Mouse (Mus musculus) forebrain, embryonic 11.5 days (tissue): ENCODE measurements around the gene Mob3a. TPM values are rescaled to one million over a fixed set of nuclear protein-coding genes. Genes with fewer than 3 reads are reported as not detected.

ENCODE experiments used
- ATAC-seq: fragments of 200-750 bp; cut with Nextera tagmentation; replicated peaks from 2 replicates; pipeline ENCODE4 v1.8.0; 2017; ENCODE audit warnings: moderate TSS enrichment; ENCODE audit not compliant: low FRiP score
- DNase-seq: peaks from one replicate; pipeline ENCODE4 v3.0.0-alpha.2; 2017; ENCODE audit warnings: low spot score
- H3K27ac ChIP-seq: fragments of 300-500 bp; sonication (generic); 2 replicates; pipeline ENCODE4 v1.5.1; 2014; ENCODE audit warnings: low read depth, low read length
- H3K27me3 ChIP-seq: fragments of 300-500 bp; sonication (generic); 2 replicates; pipeline ENCODE4 v1.6.1; 2014; ENCODE audit warnings: mild to moderate bottlenecking, low read length, mixed read lengths; ENCODE audit not compliant: control insufficient read depth, insufficient read depth
- H3K36me3 ChIP-seq: fragments of 300-500 bp; sonication (generic); 2 replicates; pipeline ENCODE4 v1.6.1; 2014; ENCODE audit warnings: mild to moderate bottlenecking, low read length, moderate library complexity, mixed read lengths; ENCODE audit not compliant: control insufficient read depth, insufficient read depth
- H3K4me1 ChIP-seq: fragments of 300-500 bp; sonication (generic); replicated peaks from 2 replicates; pipeline ENCODE4 v1.6.1; 2014; ENCODE audit warnings: low read length, mixed read lengths; ENCODE audit not compliant: control insufficient read depth, insufficient read depth
- H3K4me2 ChIP-seq: fragments of 300-500 bp; sonication (generic); 2 replicates; pipeline ENCODE4 v1.6.1; 2014; ENCODE audit warnings: low read depth, mild to moderate bottlenecking, low read length, moderate library complexity, mixed read lengths; ENCODE audit not compliant: severe bottlenecking
- H3K4me3 ChIP-seq: fragments of 300-500 bp; sonication (generic); 2 replicates; pipeline ENCODE4 v1.5.1; 2014; ENCODE audit warnings: low read depth, low read length
- H3K9ac ChIP-seq: fragments of 300-500 bp; sonication (generic); 2 replicates; pipeline ENCODE4 v1.6.1; 2014; ENCODE audit warnings: low read length
- H3K9me3 ChIP-seq: fragments of 300-500 bp; sonication (generic); 2 replicates; pipeline ENCODE4 v1.6.1; 2016; ENCODE audit warnings: low read length, mixed read lengths; ENCODE audit not compliant: control insufficient read depth
- WGBS: fragments of 180-500 bp; shearing (Covaris S2); extraction: QIAGEN DNeasy Blood & Tissue Kit; methylation state at CpG from one replicate; pipeline ENCODE4 v1.1.7; 2014; 5-methylcytosine and 5-hydroxymethylcytosine counted together
- polyA plus RNA-seq: library from polyadenylated mRNA; unstranded; fragments of >200 nt; fragmentation: Nextera tagmentation; extraction: Ambion mirVana; gene quantifications from 2 replicates; pipeline ENCODE4 v1.2.1, GENCODE M21; 2014

Gene Mob3a
- polyA plus RNA-seq, 1 experiment from 2014 or later, result 61.1 TPM

- Histone ChIP-seq H3K9me3 (no peaks in the 10 kb centered on the region), H3K27ac (no peak overlapping the region), H3K4me2 (no peak overlapping the region), H3K27me3 (no peaks in the 10 kb centered on the region), H3K4me3 (no peak overlapping the region), H3K9ac (no peak overlapping the region), H3K4me1 (peaks cover 16% of the 10 kb centered on the region), H3K36me3 (peaks cover 18% of the 10 kb centered on the region)
- ATAC-seq (no peak), DNase-seq (no peak)
- WGBS, result 95% methylated on average over 7 of the region's 7 CpGs
Measured at GRCm38 (mm10) chr10:80669737-80670485, 31.9 kb downstream of the Mob3a start.

DNA sequence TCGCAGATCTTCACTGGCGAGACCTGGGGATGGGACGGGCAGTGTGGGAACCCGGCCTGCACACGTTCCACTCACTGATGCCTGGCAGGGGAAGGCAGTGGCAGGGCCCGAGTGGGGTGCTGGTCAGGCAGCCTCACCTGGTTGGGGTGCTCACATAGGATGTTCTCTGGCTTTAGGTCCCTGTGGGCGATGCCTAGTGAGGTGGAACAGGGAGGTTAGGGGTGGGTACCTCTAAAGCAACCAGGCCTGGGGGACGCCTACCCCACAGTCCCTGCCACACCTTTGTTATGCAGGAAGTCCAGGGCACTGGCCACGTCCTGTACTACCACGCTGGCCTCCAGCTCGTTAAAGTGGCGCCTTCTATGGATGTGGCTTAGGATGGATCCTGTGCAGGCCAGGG is 32.8 kb downstream of the Mob3a start:
- H3K27me3 ChIP-seq, result no peaks in the 10 kb centered on the region
- peaks cover 18% of the 10 kb centered on the region for H3K36me3 ChIP-seq
- 87% methylated on average over 12 of the region's 12 CpGs for WGBS
- ATAC-seq (no peak), DNase-seq (no peak)
- peaks cover 7% of the 10 kb centered on the region; the same call in 1 of the 2 replicates for H3K4me1 ChIP-seq
- no peaks in the 10 kb centered on the region for H3K9me3 ChIP-seq
- H3K4me3 ChIP-seq, result no peak overlapping the region
- no peak overlapping the region for H3K4me2 ChIP-seq
- no peak overlapping the region for H3K9ac ChIP-seq
- H3K27ac ChIP-seq, result no peak overlapping the region

DNA sequence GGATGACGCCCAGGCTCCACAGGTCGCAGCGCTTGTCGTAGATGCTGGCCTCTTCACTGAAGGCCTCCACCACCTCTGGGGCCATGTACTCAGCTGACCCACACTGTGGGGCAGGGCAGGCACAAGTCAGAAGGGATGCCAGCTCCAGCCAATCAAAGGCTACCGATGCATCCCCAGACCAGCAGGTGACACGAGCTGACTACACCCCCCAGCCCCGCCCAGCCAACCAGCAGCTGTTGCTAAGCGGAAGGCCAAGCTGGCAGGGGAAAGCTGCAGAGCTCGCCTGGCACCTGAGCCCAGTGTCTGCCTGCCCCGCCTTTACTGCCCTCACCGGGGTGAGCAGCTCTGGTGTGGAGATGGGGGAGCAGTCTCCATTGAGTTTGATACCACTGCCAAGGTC is 33.2 kb downstream of the Mob3a start:
- H3K4me3 ChIP-seq, result no peak overlapping the region
- H3K27ac ChIP-seq, result no peak overlapping the region
- peaks cover 5% of the 10 kb centered on the region; the same call in 1 of the 2 replicates for H3K4me1 ChIP-seq
- ATAC-seq (no peak), DNase-seq (no peak)
- H3K27me3 ChIP-seq, result no peaks in the 10 kb centered on the region
- H3K9ac ChIP-seq, result no peak overlapping the region
- peaks cover 18% of the 10 kb centered on the region for H3K36me3 ChIP-seq
- no peak overlapping the region for H3K4me2 ChIP-seq
- 89% methylated on average over 11 of the region's 11 CpGs for WGBS
- H3K9me3 ChIP-seq, result no peaks in the 10 kb centered on the region

DNA sequence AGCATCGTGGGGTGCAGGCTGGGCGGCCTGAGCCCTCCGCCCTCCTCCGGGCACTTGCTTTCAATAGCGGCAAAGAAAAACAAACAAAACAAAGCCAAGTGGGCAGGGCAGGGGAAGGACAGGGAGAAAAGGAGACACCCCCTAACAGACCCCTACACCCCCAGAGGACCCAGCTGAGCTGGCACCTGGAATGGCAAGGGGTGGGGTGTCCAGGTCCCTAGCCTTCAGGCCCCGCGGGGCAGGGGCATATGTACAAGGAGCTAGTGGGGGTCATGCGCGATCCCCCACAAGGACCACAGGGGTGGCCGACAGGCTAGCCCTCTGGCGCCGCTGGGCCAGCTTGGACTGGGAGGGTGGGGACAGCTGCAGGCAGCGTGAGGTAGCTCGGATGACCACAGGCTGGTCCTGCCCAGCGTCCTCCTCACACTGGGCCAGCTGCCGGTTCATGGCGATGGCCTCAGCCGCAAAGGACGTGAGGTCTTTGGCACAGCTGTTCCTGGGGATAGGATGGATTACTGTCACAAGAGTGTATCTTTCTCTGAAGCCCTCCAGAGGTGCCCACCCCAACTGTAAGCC is 34.9 kb downstream of the Mob3a start:
- Histone ChIP-seq H3K4me3 (no peak overlapping the region), H3K36me3 (peaks cover 18% of the 10 kb centered on the region), H3K4me2 (no peak overlapping the region), H3K27me3 (no peaks in the 10 kb centered on the region), H3K9ac (no peak overlapping the region), H3K4me1 (peaks cover 2% of the 10 kb centered on the region; the same call in 1 of the 2 replicates), H3K9me3 (no peaks in the 10 kb centered on the region), H3K27ac (no peak overlapping the region)
- DNase-seq (no peak), ATAC-seq (no peak)
- WGBS, result 92% methylated on average over 19 of the region's 19 CpGs

DNA sequence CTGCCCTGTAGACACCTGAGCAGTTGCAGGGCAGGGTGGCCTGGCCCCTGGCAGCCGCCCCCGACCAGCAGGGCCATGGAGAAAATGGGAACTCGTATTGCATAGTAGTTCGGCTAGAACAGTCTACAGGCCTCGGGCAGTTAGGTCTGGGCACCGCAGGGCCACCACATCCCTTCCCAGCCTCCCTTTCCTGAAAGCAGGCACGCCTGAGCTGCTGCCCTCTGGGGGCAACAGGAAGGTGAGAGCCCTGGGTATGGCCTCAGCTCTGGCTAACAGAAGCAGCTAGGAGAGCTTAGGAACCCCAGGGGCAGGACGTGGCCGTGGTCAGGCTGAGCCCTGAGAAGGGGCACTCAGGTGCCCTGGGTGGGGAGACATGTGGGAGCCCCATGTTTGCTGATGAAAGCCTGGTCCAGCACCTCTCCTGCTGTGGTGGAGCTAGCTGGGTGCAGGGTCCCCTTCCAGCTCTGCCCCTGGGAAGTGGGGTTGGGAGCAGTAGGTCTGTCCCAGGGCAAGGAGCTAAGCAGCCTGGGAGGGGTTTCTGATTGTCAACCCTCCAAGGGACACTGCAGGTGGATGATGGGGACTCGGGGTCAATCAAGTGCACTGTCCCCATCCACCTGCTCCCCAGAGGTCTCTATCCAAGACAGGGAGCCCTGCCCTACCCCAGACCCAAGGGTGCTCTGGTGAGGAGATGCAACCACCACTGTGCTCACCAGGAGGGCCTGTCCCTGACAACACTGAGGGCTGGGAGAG is 35.6 kb downstream of the Mob3a start:
- no peak overlapping the region for H3K4me2 ChIP-seq
- no peak overlapping the region for H3K9ac ChIP-seq
- H3K27ac ChIP-seq, result no peak overlapping the region
- H3K36me3 ChIP-seq, result peaks cover 14% of the 10 kb centered on the region
- H3K4me1 ChIP-seq, result peaks cover 2% of the 10 kb centered on the region; the same call in 1 of the 2 replicates
- WGBS, result 80% methylated on average over 10 of the region's 10 CpGs
- ATAC-seq, result no peak
- no peaks in the 10 kb centered on the region for H3K27me3 ChIP-seq
- no peak overlapping the region for H3K4me3 ChIP-seq
- no peaks in the 10 kb centered on the region for H3K9me3 ChIP-seq
- DNase-seq, result no peak

GRCm38 (mm10) chr10:80665459-80665858 is 36.3 kb downstream of the Mob3a start:
- no peak overlapping the region for H3K9ac ChIP-seq
- no peak overlapping the region for H3K4me2 ChIP-seq
- no peak overlapping the region for H3K27ac ChIP-seq
- DNase-seq, result no peak
- H3K27me3 ChIP-seq, result no peaks in the 10 kb centered on the region
- no peaks in the 10 kb centered on the region for H3K9me3 ChIP-seq
- peaks cover 2% of the 10 kb centered on the region; the same call in 1 of the 2 replicates for H3K4me1 ChIP-seq
- no peak overlapping the region for H3K4me3 ChIP-seq
- no peak for ATAC-seq
- H3K36me3 ChIP-seq, result peaks cover 14% of the 10 kb centered on the region
- 71% methylated on average over 4 of the region's 4 CpGs for WGBS

GRCm38 (mm10) chr10:80665016-80665380 is 36.8 kb downstream of the Mob3a start:
- no peak overlapping the region for H3K4me2 ChIP-seq
- WGBS, result 20% methylated on average over 10 of the region's 10 CpGs
- H3K4me1 ChIP-seq, result peaks cover 2% of the 10 kb centered on the region; the same call in 1 of the 2 replicates
- peaks cover 14% of the 10 kb centered on the region for H3K36me3 ChIP-seq
- no peaks in the 10 kb centered on the region for H3K27me3 ChIP-seq
- H3K9ac ChIP-seq, result no peak overlapping the region
- H3K9me3 ChIP-seq, result no peaks in the 10 kb centered on the region
- H3K27ac ChIP-seq, result no peak overlapping the region
- ATAC-seq, result no peak; the same call in 1 of the 2 replicates
- H3K4me3 ChIP-seq, result no peak overlapping the region
- DNase-seq, result no peak

- Histone ChIP-seq H3K4me1 (peaks cover 2% of the 10 kb centered on the region; the same call in 1 of the 2 replicates), H3K9ac (no peak overlapping the region), H3K27me3 (no peaks in the 10 kb centered on the region), H3K9me3 (no peaks in the 10 kb centered on the region), H3K27ac (peak overlapping the region; percentile 2; the same call in 1 of the 2 replicates), H3K36me3 (peaks cover 9% of the 10 kb centered on the region), H3K4me2 (no peak overlapping the region), H3K4me3 (no peak overlapping the region)
- DNase-seq (no peak), ATAC-seq (no peak; the same call in 1 of the 2 replicates)
- 57% methylated on average over 16 of the region's 16 CpGs for WGBS
Measured at GRCm38 (mm10) chr10:80664197-80665015, 37.4 kb downstream of the Mob3a start.
